In the genomic region with DNA sequence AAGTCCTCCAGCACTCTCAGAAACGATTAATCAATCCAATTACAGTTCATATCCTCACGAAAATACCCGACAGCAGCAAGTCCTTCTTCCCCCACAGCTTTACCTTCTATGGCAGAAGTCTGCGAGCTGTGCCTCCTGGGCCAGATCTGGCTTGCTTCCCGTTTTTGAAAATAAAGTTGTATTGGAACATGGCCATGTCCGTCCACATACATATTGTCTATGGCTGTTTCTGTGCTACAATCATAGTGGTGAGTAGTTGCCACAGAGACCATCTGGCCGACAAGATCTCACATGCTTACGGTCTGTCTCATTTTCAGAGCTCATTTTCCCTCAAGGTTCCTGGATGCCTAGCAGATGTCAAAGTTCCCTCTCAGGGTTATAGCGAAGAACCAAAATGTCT, we compare ENCODE assay signal across 16 mouse cellular contexts. TPM values are rescaled to one million over a fixed set of nuclear protein-coding genes. Genes with fewer than 3 reads are reported as not detected.
DNase-seq lines count a peak whose midpoint lies in the region; ATAC-seq and TF ChIP-seq lines count a peak whose summit lies in the region.
"Had no signal": no experiment of that assay in that cellular context is flagged by ENCODE, and none has a peak within 500 bp of the region (broad histone marks: within the 10 kb centered on the region; RNA-seq: fewer than 3 reads in every experiment).

No protein-coding gene starts in this region.

- no peaks in the 10 kb centered on the region for H3K27me3 ChIP-seq in hindbrain, postnatal 0 days (ENCODE audit: insufficient read depth, low read length)
- H3K27me3 ChIP-seq in hindbrain, embryonic 10.5 days (ENCODE audit: insufficient read depth, poor library complexity, severe bottlenecking) = no peaks in the 10 kb centered on the region
- H3K27me3 ChIP-seq in thymus, adult 2 months (ENCODE audit: control insufficient read depth, insufficient read depth, low read length) = no peaks in the 10 kb centered on the region; the same call in 1 of the 2 replicates
- H3K27me3 ChIP-seq: embryonic facial prominence, embryonic 12.5 days; forebrain, embryonic 13.5 days had no signal

- H3K9me3 ChIP-seq in hindbrain, postnatal 0 days (ENCODE audit: low read length) = no peaks in the 10 kb centered on the region
- no peaks in the 10 kb centered on the region for H3K9me3 ChIP-seq in hindbrain, embryonic 10.5 days
- H3K9me3 ChIP-seq: embryonic facial prominence, embryonic 12.5 days; forebrain, embryonic 13.5 days had no signal

- no peak for TF ChIP-seq POLR2A in thymus, adult 2 months (IDR thresholded peaks at IDR 0.05; ENCODE audit: control insufficient read depth, extremely low read depth, insufficient read depth, low read length, poor library complexity)

- H3K4me2 ChIP-seq in hindbrain, postnatal 0 days (ENCODE audit: low read depth, low read length) = no peak overlapping the region
- H3K4me2 ChIP-seq: embryonic facial prominence, embryonic 12.5 days; forebrain, embryonic 13.5 days had no signal

- no peaks in the 10 kb centered on the region for H3K4me1 ChIP-seq in hindbrain, postnatal 0 days (ENCODE audit: insufficient read depth, low read length)
- peaks cover 5% of the 10 kb centered on the region; the same call in 1 of the 2 replicates for H3K4me1 ChIP-seq in hindbrain, embryonic 10.5 days (replicated peaks)
- no peaks in the 10 kb centered on the region for H3K4me1 ChIP-seq in thymus, adult 2 months (replicated peaks; ENCODE audit: control insufficient read depth, insufficient read depth, low read length)

- DNase-seq in hindbrain, postnatal 0 days (ENCODE audit: low spot score) = peak; percentile 55
- no peak for DNase-seq in hindbrain, embryonic 10.5 days (ENCODE audit: low spot score)
- DNase-seq in thymus, adult 2 months = no peak
- no peak for DNase-seq in thymus, postnatal 25 days
- DNase-seq in adrenal gland, adult 2 months = no peak
- DNase-seq in retina, postnatal 1 day = no peak
- DNase-seq: adrenal gland, adult 8-10 months; cerebellum, adult 11 months; kidney, adult 2 months; liver had no signal

- ATAC-seq in hindbrain, postnatal 0 days = peak; percentile 56; the same call in 1 of the 2 replicates
- ATAC-seq in megakaryocyte, adult 5-6 weeks (ENCODE audit: poor library complexity, severe bottlenecking) = peak; percentile 56
- ATAC-seq in erythroblast, adult 5-6 weeks (replicated peaks; ENCODE audit: low FRiP score, poor library complexity, severe bottlenecking) = no peak
- ATAC-seq: CD4-positive, CD25-positive, alpha-beta regulatory T cell, adult 4 months; forebrain, embryonic 13.5 days had no signal

- no peaks in the 10 kb centered on the region for H3K36me3 ChIP-seq in hindbrain, postnatal 0 days (ENCODE audit: insufficient read depth, low read length)
- H3K36me3 ChIP-seq in hindbrain, embryonic 10.5 days = no peaks in the 10 kb centered on the region
- H3K36me3 ChIP-seq in thymus, adult 2 months (ENCODE audit: control insufficient read depth, insufficient read depth, low read length) = no peaks in the 10 kb centered on the region
- H3K36me3 ChIP-seq: embryonic facial prominence, embryonic 12.5 days had no signal

- WGBS in hindbrain, postnatal 0 days = 52% methylated on average over 9 of the region's 9 CpGs
- 86% methylated on average over 9 of the region's 9 CpGs for WGBS in hindbrain, embryonic 10.5 days
- 51% methylated on average over 9 of the region's 9 CpGs for WGBS in thymus, adult 2 months

- H3K9ac ChIP-seq in hindbrain, postnatal 0 days (replicated peaks; ENCODE audit: low read length) = no peak overlapping the region
- H3K9ac ChIP-seq: embryonic facial prominence, embryonic 12.5 days; forebrain, embryonic 13.5 days had no signal

- no peak for TF ChIP-seq CTCF in hindbrain, postnatal 0 days (IDR thresholded peaks at IDR 0.05; ENCODE audit: low read depth)
- TF ChIP-seq CTCF in thymus, adult 2 months (IDR thresholded peaks at IDR 0.05; ENCODE audit: borderline replicate concordance, control insufficient read depth, extremely low read depth, insufficient read depth, low read length, poor library complexity) = no peak

- H3K27ac ChIP-seq in hindbrain, postnatal 0 days = no peak overlapping the region
- H3K27ac ChIP-seq in hindbrain, embryonic 10.5 days = no peak overlapping the region
- peak overlapping the region; percentile 15; the same call in 1 of the 2 replicates for H3K27ac ChIP-seq in thymus, adult 2 months (ENCODE audit: control insufficient read depth, insufficient read depth, low read length)
- H3K27ac ChIP-seq: embryonic facial prominence, embryonic 12.5 days; forebrain, embryonic 13.5 days; macrophage had no signal

- H3K4me3 ChIP-seq in hindbrain, postnatal 0 days (ENCODE audit: low read length) = no peak overlapping the region
- no peak overlapping the region for H3K4me3 ChIP-seq in hindbrain, embryonic 10.5 days
- no peak overlapping the region for H3K4me3 ChIP-seq in thymus, adult 2 months (ENCODE audit: control insufficient read depth, insufficient read depth, low read length)
- H3K4me3 ChIP-seq: embryonic facial prominence, embryonic 12.5 days; forebrain, embryonic 13.5 days had no signal

RNA-seq across cellular contexts. Expression of a gene that starts 5.5 kb away (rescaled TPM):
- 0.16 and 0.93 TPM in 2 replicates for total RNA-seq in hindbrain, postnatal 0 days (2014; rRNA removed)
- 0.18 and 0.32 TPM in 2 replicates for polyA plus RNA-seq in hindbrain, postnatal 0 days (2015; fragmentation: Nextera tagmentation; extraction: Ambion mirVana)
- polyA plus RNA-seq in hindbrain, embryonic 10.5 days (2016; fragmentation: Nextera tagmentation; extraction: Ambion mirVana) = 0.27 TPM in 1 of 2 replicates, not detected in the other
- 0.68 and 0.90 TPM in 2 replicates for polyA plus RNA-seq in thymus, adult 2 months (2012; rRNA removed)
- total RNA-seq in megakaryocyte, adult 5-6 weeks (2015) = 12.7 and 15.0 TPM in 2 replicates
- 6.4 and 6.5 TPM in 2 replicates for total RNA-seq in megakaryocyte, adult 5-6 weeks (2017)
- total RNA-seq in adrenal gland, adult 2 months (2021) = under 1 TPM; 0.12 to 0.35 TPM
- polyA plus RNA-seq in adrenal gland, adult 2 months (2012; rRNA removed) = 0.18 and 0.28 TPM in 2 replicates
- total RNA-seq in erythroblast, adult 5-6 weeks (2015; ENCODE audit: low replicate concordance) = 0.84 TPM in 1 of 2 replicates, not detected in the other
- total RNA-seq in erythroblast, adult 5-6 weeks (2017; ENCODE audit: low replicate concordance) = 1.1 TPM in 1 of 2 replicates, not detected in the other
- polyA plus RNA-seq: CD4-positive, CD25-positive, alpha-beta regulatory T cell, adult 4 months had no signal

RNA-seq across cellular contexts. Expression of a gene that starts 5.6 kb away (rescaled TPM):
- total RNA-seq in hindbrain, postnatal 0 days (2014; rRNA removed) = not detected in 2 replicates
- not detected in 2 replicates for polyA plus RNA-seq in hindbrain, postnatal 0 days (2015; fragmentation: Nextera tagmentation; extraction: Ambion mirVana)
- not detected in 2 replicates for polyA plus RNA-seq in hindbrain, embryonic 10.5 days (2016; fragmentation: Nextera tagmentation; extraction: Ambion mirVana)
- 0.82 and 1.1 TPM in 2 replicates for polyA plus RNA-seq in thymus, adult 2 months (2012; rRNA removed)
- 0.40 and 1.2 TPM in 2 replicates for total RNA-seq in megakaryocyte, adult 5-6 weeks (2015)
- total RNA-seq in megakaryocyte, adult 5-6 weeks (2017) = 2.1 and 5.8 TPM in 2 replicates
- total RNA-seq in adrenal gland, adult 2 months (2021) = not detected
- polyA plus RNA-seq in adrenal gland, adult 2 months (2012; rRNA removed) = not detected in 2 replicates
- total RNA-seq in erythroblast, adult 5-6 weeks (2015; ENCODE audit: low replicate concordance) = not detected in 2 replicates
- total RNA-seq in erythroblast, adult 5-6 weeks (2017; ENCODE audit: low replicate concordance) = 1.2 TPM in 1 of 2 replicates, not detected in the other
- total RNA-seq: adrenal gland, adult 8-10 months had no signal
- polyA plus RNA-seq: CD4-positive, CD25-positive, alpha-beta regulatory T cell, adult 4 months; embryonic facial prominence, embryonic 12.5 days; forebrain, embryonic 13.5 days had no signal
